Mouse (Mus musculus): ENCODE data around the gene Atl3. TPM values are rescaled to one million over a fixed set of nuclear protein-coding genes. Genes with fewer than 3 reads are reported as not detected.

The Atl3 gene
- polyA plus RNA-seq, 1 experiment = 15.3 TPM

GRCm38 (mm10) chr19:7467915-7468314 is 25.9 kb upstream of the Atl3 start:
- TF ChIP-seq CTCF (IDR thresholded peaks at IDR 0.05; ENCODE audit: borderline replicate concordance, control insufficient read depth, extremely low read depth, insufficient read depth, low read length, poor library complexity) = no peak
- Histone ChIP-seq H3K27ac (ENCODE audit: control insufficient read depth, insufficient read depth, low read length) (no peak overlapping the region), H3K36me3 (ENCODE audit: control insufficient read depth, insufficient read depth, low read length) (peaks cover 12% of the 10 kb centered on the region), H3K4me1 (replicated peaks; ENCODE audit: control insufficient read depth, insufficient read depth, low read length) (peaks cover 4% of the 10 kb centered on the region), H3K4me3 (ENCODE audit: control insufficient read depth, insufficient read depth, low read length) (no peak overlapping the region), H3K27me3 (ENCODE audit: control insufficient read depth, insufficient read depth, low read length) (no peaks in the 10 kb centered on the region)
- no peak for DNase-seq

GRCm38 (mm10) chr19:7470643-7471042 is 23.2 kb upstream of the Atl3 start:
- 66% methylated on average over 2 of the region's 2 CpGs for WGBS
- Histone ChIP-seq H3K27me3 (ENCODE audit: control insufficient read depth, insufficient read depth, low read length) (no peaks in the 10 kb centered on the region), H3K4me3 (ENCODE audit: control insufficient read depth, insufficient read depth, low read length) (no peak overlapping the region), H3K4me1 (replicated peaks; ENCODE audit: control insufficient read depth, insufficient read depth, low read length) (peaks cover 4% of the 10 kb centered on the region), H3K27ac (ENCODE audit: control insufficient read depth, insufficient read depth, low read length) (no peak overlapping the region), H3K36me3 (ENCODE audit: control insufficient read depth, insufficient read depth, low read length) (peaks cover 23% of the 10 kb centered on the region)
- no peak for DNase-seq
- TF ChIP-seq POLR2A (IDR thresholded peaks at IDR 0.05; ENCODE audit: control insufficient read depth, extremely low read depth, insufficient read depth, low read length, poor library complexity) = no peak
- TF ChIP-seq CTCF (IDR thresholded peaks at IDR 0.05; ENCODE audit: borderline replicate concordance, control insufficient read depth, extremely low read depth, insufficient read depth, low read length, poor library complexity) = no peak

GRCm38 (mm10) chr19:7479751-7480248 is 14.0 kb upstream of the Atl3 start:
- Histone ChIP-seq H3K4me1 (replicated peaks; ENCODE audit: control insufficient read depth, insufficient read depth, low read length) (peaks cover 2% of the 10 kb centered on the region; the same call in 1 of the 2 replicates), H3K27me3 (ENCODE audit: control insufficient read depth, insufficient read depth, low read length) (no peaks in the 10 kb centered on the region), H3K4me3 (ENCODE audit: control insufficient read depth, insufficient read depth, low read length) (no peak overlapping the region), H3K27ac (ENCODE audit: control insufficient read depth, insufficient read depth, low read length) (no peak overlapping the region), H3K36me3 (ENCODE audit: control insufficient read depth, insufficient read depth, low read length) (peaks cover 1% of the 10 kb centered on the region; the same call in 1 of the 2 replicates)
- DNase-seq = no peak
- no peak for TF ChIP-seq CTCF (IDR thresholded peaks at IDR 0.05; ENCODE audit: borderline replicate concordance, control insufficient read depth, extremely low read depth, insufficient read depth, low read length, poor library complexity)
- no peak for TF ChIP-seq POLR2A (IDR thresholded peaks at IDR 0.05; ENCODE audit: control insufficient read depth, extremely low read depth, insufficient read depth, low read length, poor library complexity)
- WGBS = 98% methylated on average over 3 of the region's 3 CpGs

GRCm38 (mm10) chr19:7481541-7482265 is 12.1 kb upstream of the Atl3 start:
- Histone ChIP-seq H3K36me3 (ENCODE audit: control insufficient read depth, insufficient read depth, low read length) (no peaks in the 10 kb centered on the region), H3K4me3 (ENCODE audit: control insufficient read depth, insufficient read depth, low read length) (peak overlapping the region; percentile 88), H3K27me3 (ENCODE audit: control insufficient read depth, insufficient read depth, low read length) (no peaks in the 10 kb centered on the region), H3K4me1 (replicated peaks; ENCODE audit: control insufficient read depth, insufficient read depth, low read length) (peaks cover 2% of the 10 kb centered on the region; the same call in 1 of the 2 replicates), H3K27ac (ENCODE audit: control insufficient read depth, insufficient read depth, low read length) (peak overlapping the region; percentile 78)
- TF ChIP-seq POLR2A (IDR thresholded peaks at IDR 0.05; ENCODE audit: control insufficient read depth, extremely low read depth, insufficient read depth, low read length, poor library complexity) (no peak), CTCF (IDR thresholded peaks at IDR 0.05; ENCODE audit: borderline replicate concordance, control insufficient read depth, extremely low read depth, insufficient read depth, low read length, poor library complexity) (no peak)
- WGBS = under 1% methylated on average over 12 of the region's 12 CpGs
- peak; percentile 65 for DNase-seq

GRCm38 (mm10) chr19:7482266-7482598 is 11.6 kb upstream of the Atl3 start:
- Histone ChIP-seq H3K4me3 (ENCODE audit: control insufficient read depth, insufficient read depth, low read length) (peak overlapping the region; percentile 88), H3K27ac (ENCODE audit: control insufficient read depth, insufficient read depth, low read length) (peak overlapping the region; percentile 78), H3K27me3 (ENCODE audit: control insufficient read depth, insufficient read depth, low read length) (no peaks in the 10 kb centered on the region), H3K4me1 (replicated peaks; ENCODE audit: control insufficient read depth, insufficient read depth, low read length) (peaks cover 2% of the 10 kb centered on the region; the same call in 1 of the 2 replicates), H3K36me3 (ENCODE audit: control insufficient read depth, insufficient read depth, low read length) (no peaks in the 10 kb centered on the region)
- TF ChIP-seq POLR2A (IDR thresholded peaks at IDR 0.05; ENCODE audit: control insufficient read depth, extremely low read depth, insufficient read depth, low read length, poor library complexity) (no peak), CTCF (IDR thresholded peaks at IDR 0.05; ENCODE audit: borderline replicate concordance, control insufficient read depth, extremely low read depth, insufficient read depth, low read length, poor library complexity) (no peak)
- DNase-seq = no peak
- 1% methylated on average over 7 of the region's 7 CpGs for WGBS

- DNase-seq = peak; percentile 95
These were observed 11.0 kb upstream of the Atl3 start, which contains the start of gene Rtn3 for GRCm38 (mm10) chr19:7482599-7483511. Rtn3 (minus strand) TSS chr19:7483281.

More at GRCm38 (mm10) chr19:7482599-7483511, 11.0 kb upstream of the Atl3 start, which contains the start of gene Rtn3:
- Histone ChIP-seq H3K4me3 (ENCODE audit: control insufficient read depth, insufficient read depth, low read length) (peak within 1 kb of the TSS; percentile 88), H3K4me1 (replicated peaks; ENCODE audit: control insufficient read depth, insufficient read depth, low read length) (peaks cover 2% of the 10 kb centered on the region; the same call in 1 of the 2 replicates), H3K36me3 (ENCODE audit: control insufficient read depth, insufficient read depth, low read length) (no peaks in the 10 kb centered on the region), H3K27ac (ENCODE audit: control insufficient read depth, insufficient read depth, low read length) (peak within 1 kb of the TSS; percentile 78), H3K27me3 (ENCODE audit: control insufficient read depth, insufficient read depth, low read length) (no peaks in the 10 kb centered on the region)
- under 1% methylated on average over 80 of the region's 80 CpGs for WGBS
- TF ChIP-seq CTCF (IDR thresholded peaks at IDR 0.05; ENCODE audit: borderline replicate concordance, control insufficient read depth, extremely low read depth, insufficient read depth, low read length, poor library complexity) (0 out of 2 replicates have a peak, but pooled peaks have one; percentile 33), POLR2A (IDR thresholded peaks at IDR 0.05; ENCODE audit: control insufficient read depth, extremely low read depth, insufficient read depth, low read length, poor library complexity) (peak; percentile 98)
